Mouse (Mus musculus) lung, adult 10 weeks (tissue): ENCODE data around the gene Hat1. TPM values are rescaled to one million over a fixed set of nuclear protein-coding genes. Genes with fewer than 3 reads are reported as not detected.

Experiments
- polyA plus RNA-seq: library from polyadenylated mRNA; stranded (reverse); fragments of 350-450 nt; fragmentation: Illumina TruSeq; extraction: RNeasy Lipid Tissue Mini Kit (QIAGEN cat#74804); gene quantifications from one replicate; pipeline ENCODE4 v1.2.3, GENCODE M21; 2014; ENCODE audit warnings: low read depth, low replicate concordance; ENCODE audit not compliant: insufficient read depth

Hat1 gene
- polyA plus RNA-seq: 18.4 TPM

DNA sequence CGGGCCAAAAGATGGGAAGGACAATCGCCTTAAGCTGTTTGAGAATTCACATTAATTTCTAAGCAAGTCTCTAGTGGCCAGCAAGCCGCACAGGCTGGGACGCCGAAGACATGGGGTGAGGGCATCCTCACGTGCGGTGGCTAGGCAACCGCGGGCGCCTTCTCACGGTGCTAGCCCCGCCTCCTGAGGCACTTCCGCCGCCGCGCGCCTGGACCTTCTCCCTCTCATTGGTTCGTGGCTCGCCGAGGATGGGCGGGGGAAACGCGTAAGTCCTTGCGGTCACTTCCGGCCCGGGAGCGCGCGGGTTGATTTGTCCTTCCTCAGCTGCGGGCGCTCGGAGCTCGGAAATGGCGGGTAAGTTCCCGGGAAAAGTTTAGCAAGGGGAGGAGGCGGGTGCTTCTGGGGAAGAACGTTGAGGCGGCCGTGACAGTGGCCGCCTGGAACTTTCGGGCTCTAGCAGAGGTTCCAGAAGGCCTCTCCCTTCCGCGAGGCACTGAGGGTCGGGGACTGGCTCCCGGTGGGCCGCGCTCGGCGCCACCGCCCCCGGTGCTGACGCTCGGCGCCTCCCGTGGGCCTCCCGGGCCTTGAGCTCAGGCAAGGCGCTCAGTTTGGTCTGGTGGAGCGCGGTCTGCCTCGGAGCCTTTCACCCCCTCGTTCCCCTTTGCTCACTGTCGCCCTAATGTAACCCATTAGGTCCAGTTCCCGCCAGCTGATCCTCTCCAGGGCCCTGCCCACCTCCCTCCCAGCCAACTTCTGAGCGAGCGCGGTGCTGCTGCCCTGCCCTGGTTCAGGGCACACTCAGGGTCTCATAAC, at the start of gene Hat1:
Hat1 (plus strand) TSS at position 8 of the 813 bp plus-strand sequence.

DNA sequence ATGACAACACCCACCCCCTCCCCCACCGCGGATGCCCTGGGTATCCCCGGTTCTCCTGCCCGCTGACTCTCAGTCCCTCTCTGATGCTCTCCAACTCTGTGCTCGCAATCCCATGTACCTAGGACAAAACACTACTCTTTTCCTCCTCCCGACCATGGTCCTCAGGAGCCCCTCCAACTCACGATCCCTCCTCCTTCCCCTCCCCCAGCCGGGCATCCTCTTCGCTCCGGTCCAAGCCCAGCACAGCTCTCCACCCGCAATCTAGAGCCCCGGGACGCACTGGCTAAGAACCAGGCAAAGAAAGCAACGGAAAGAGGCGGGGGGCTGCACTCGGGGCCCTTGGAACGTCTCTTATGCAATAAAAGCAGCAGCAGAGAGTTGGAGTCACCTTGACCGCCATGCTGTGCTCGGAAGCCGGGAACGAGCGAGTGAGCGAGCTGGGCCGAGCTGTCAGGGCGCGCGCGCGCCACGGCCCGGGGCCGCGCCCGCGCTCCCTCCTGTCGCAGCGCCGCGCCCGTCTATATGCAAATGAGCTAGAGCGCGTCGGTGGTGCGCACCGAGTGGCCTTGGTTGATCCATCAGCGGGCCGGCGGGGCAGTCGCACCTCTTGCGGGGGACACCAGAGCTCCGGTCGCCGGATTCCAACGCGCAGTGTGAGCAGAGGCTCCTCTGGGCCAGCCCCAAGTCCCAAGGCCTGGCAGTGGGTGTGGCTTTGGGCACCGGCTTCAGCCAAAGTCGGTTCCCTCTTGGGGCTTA, 21.5 kb upstream of the Hat1 start, which contains the start of gene Slc25a12:
Slc25a12 (minus strand) TSS at position 625 of the 756 bp plus-strand sequence.

DNA sequence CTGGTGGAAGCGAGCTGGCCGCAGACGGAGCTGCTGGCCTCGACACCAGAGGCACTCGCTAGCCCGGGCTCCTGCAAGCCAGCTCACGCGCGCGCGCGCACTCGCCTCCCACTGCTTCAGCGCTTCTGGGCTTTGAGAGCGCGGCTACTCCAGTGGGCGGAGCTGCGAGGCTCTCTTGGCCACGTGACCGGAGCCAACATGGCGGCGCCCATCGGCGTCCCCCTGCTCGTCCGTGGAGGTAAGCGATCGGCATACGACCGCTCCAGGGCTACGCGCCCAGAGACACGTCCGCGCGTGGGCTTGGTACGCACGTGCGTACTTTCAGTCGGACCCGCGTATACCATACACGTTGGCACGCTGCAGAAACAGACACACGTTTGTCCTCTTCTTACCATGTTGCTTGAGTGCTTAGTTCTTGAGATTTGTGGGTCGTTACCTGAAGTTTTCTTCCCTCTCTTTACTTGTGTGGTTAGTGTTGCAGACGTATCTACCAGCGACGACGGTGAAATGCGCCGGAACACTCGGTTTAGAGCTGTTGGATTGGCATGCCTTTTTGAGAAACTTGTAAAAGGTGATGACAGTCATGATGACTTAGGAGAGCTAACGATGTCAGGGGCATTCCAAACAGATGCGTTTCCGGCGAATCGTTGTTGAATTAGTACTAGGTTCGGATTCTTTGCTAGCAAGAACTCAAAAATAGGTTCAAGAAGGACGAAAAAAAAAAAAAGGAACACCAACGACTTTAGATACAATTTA, 64.6 kb downstream of the Hat1 start, which contains the start of gene Metap1d:
Metap1d (plus strand) TSS at position 116 of the 756 bp plus-strand sequence.

Other genes with a start within 250 kb of the Hat1 start
- 64.3 TPM for gene Dync1i2, start 177.3 kb upstream of the Hat1 start, polyA plus RNA-seq
- 14.2 TPM for gene Slc25a12, start 21.2 kb upstream of the Hat1 start, polyA plus RNA-seq
- 13.9 TPM for gene Metap1d, start 64.3 kb downstream of the Hat1 start, polyA plus RNA-seq
- gene Dlx1, start 139.2 kb downstream of the Hat1 start, polyA plus RNA-seq: not detected
- gene Dlx2, start 157.8 kb downstream of the Hat1 start, polyA plus RNA-seq: not detected